Mouse (Mus musculus): ENCODE measurements around the gene Icam2. TPM values are rescaled to one million over a fixed set of nuclear protein-coding genes. Genes with fewer than 3 reads are reported as not detected.
"Not testable (repeated sequence)": the region's sequence is repeated elsewhere in the genome, so short reads cannot be mapped to it uniquely, and the experiment has no call there.

Icam2 gene
- 16.4 and 17.6 TPM in 2 replicates for total RNA-seq (2021)
- long read RNA-seq, transcript Icam2-201 (4 exons, 1,282 nt) = major isoform, 11 of 13 reads
- long read RNA-seq, partial matches to known transcripts = 0 of 13 reads
- long read RNA-seq, other reads (novel, unspliced or antisense) = 2 of 13 reads

- DNase-seq = no peak
Observed at GRCm38 (mm10) chr11:106387791-106388216, at the start of gene Icam2. TSS of gene Icam2 (minus strand) at chr11:106388075.

GRCm38 (mm10) chr11:106437543-106437942 lies 49.7 kb upstream of the Icam2 start:
- no peak for DNase-seq

GRCm38 (mm10) chr11:106437039-106437438 lies 49.2 kb upstream of the Icam2 start:
- DNase-seq = peak; percentile 64

- no peak for DNase-seq
Observed at GRCm38 (mm10) chr11:106430392-106430791, 42.5 kb upstream of the Icam2 start.

GRCm38 (mm10) chr11:106429689-106430088 lies 41.8 kb upstream of the Icam2 start:
- no peak for DNase-seq

GRCm38 (mm10) chr11:106428556-106428955 lies 40.7 kb upstream of the Icam2 start:
- no peak for DNase-seq

- no peak for DNase-seq
Observed at GRCm38 (mm10) chr11:106428106-106428505, 40.2 kb upstream of the Icam2 start.

- DNase-seq = no peak
Observed at GRCm38 (mm10) chr11:106426447-106426846, 38.6 kb upstream of the Icam2 start.

GRCm38 (mm10) chr11:106425201-106425600 lies 37.3 kb upstream of the Icam2 start:
- DNase-seq = no peak

- DNase-seq = no peak
Observed at GRCm38 (mm10) chr11:106419262-106420102, 31.6 kb upstream of the Icam2 start.

GRCm38 (mm10) chr11:106418622-106419196 lies 30.8 kb upstream of the Icam2 start:
- peak; percentile 81 for DNase-seq

GRCm38 (mm10) chr11:106417860-106418259 lies 30.0 kb upstream of the Icam2 start:
- no peak for DNase-seq

- no peak for DNase-seq
Observed at GRCm38 (mm10) chr11:106416331-106416730, 28.5 kb upstream of the Icam2 start.

- DNase-seq = no peak
Observed at GRCm38 (mm10) chr11:106412641-106413360, 24.9 kb upstream of the Icam2 start.

GRCm38 (mm10) chr11:106411157-106411556 lies 23.3 kb upstream of the Icam2 start:
- no peak for DNase-seq

- DNase-seq = no peak
Observed at GRCm38 (mm10) chr11:106410507-106410906, 22.6 kb upstream of the Icam2 start.

GRCm38 (mm10) chr11:106410011-106410410 lies 22.1 kb upstream of the Icam2 start:
- peak; percentile 34 for DNase-seq

GRCm38 (mm10) chr11:106398481-106398880 lies 10.6 kb upstream of the Icam2 start:
- no peak for DNase-seq

- DNase-seq = no peak
Observed at GRCm38 (mm10) chr11:106397656-106398055, 9.8 kb upstream of the Icam2 start.

- DNase-seq = not testable (repeated sequence)
Observed at GRCm38 (mm10) chr11:106394055-106394454, 6.2 kb upstream of the Icam2 start.

GRCm38 (mm10) chr11:106393331-106393616 lies 5.4 kb upstream of the Icam2 start:
- DNase-seq = no peak

- no peak for DNase-seq
Observed at GRCm38 (mm10) chr11:106392597-106393330, 4.9 kb upstream of the Icam2 start.

Data from adrenal gland, postnatal 25 days (tissue).